Mouse (Mus musculus) midbrain, embryonic 12.5 days (tissue): ENCODE results near the gene Fbxl21. TPM values are rescaled to one million over a fixed set of nuclear protein-coding genes. Genes with fewer than 3 reads are reported as not detected.

Experiments used
- ATAC-seq: fragments of 200-750 bp; cut with Nextera tagmentation; 2 replicates; pipeline ENCODE4 v1.8.0; 2017; ENCODE audit warnings: low read depth, moderate TSS enrichment, moderate library complexity; ENCODE audit not compliant: low FRiP score
- H3K27ac ChIP-seq: fragments of 300-500 bp; sonication (generic); replicated peaks from 2 replicates; pipeline ENCODE4 v1.5.1; 2016; ENCODE audit warnings: mild to moderate bottlenecking
- H3K27me3 ChIP-seq: fragments of 300-500 bp; sonication (generic); 2 replicates; pipeline ENCODE4 v1.6.1; 2016; ENCODE audit warnings: mild to moderate bottlenecking
- H3K36me3 ChIP-seq: fragments of 300-500 bp; sonication (generic); 2 replicates; pipeline ENCODE4 v1.6.1; 2016
- H3K4me1 ChIP-seq: fragments of 300-500 bp; sonication (generic); 2 replicates; pipeline ENCODE4 v1.6.1; 2016
- H3K4me2 ChIP-seq: fragments of 300-500 bp; sonication (generic); replicated peaks from 2 replicates; pipeline ENCODE4 v1.6.1; 2016; ENCODE audit warnings: mild to moderate bottlenecking, moderate library complexity
- H3K4me3 ChIP-seq: fragments of 300-500 bp; sonication (generic); 2 replicates; pipeline ENCODE4 v1.5.1; 2016; ENCODE audit warnings: mild to moderate bottlenecking
- H3K9ac ChIP-seq: fragments of 300-500 bp; sonication (generic); replicated peaks from 2 replicates; pipeline ENCODE4 v1.6.1; 2016; ENCODE audit warnings: mild to moderate bottlenecking, moderate library complexity
- H3K9me3 ChIP-seq: fragments of 300-500 bp; sonication (generic); 2 replicates; pipeline ENCODE4 v1.6.1; 2016; ENCODE audit warnings: mild to moderate bottlenecking
- WGBS: fragments of 180-500 bp; shearing (Covaris S2); methylation state at CpG from one replicate; pipeline ENCODE4 v1.1.7; 2016; 5-methylcytosine and 5-hydroxymethylcytosine counted together
- polyA plus RNA-seq: library from polyadenylated mRNA; unstranded; fragments of >200 nt; fragmentation: Nextera tagmentation; extraction: Ambion mirVana; gene quantifications from 2 replicates; pipeline ENCODE4 v1.2.1, GENCODE M21; 2016

Gene Fbxl21
- polyA plus RNA-seq, 1 experiment from 2014 or later: 2.4 TPM

DNA sequence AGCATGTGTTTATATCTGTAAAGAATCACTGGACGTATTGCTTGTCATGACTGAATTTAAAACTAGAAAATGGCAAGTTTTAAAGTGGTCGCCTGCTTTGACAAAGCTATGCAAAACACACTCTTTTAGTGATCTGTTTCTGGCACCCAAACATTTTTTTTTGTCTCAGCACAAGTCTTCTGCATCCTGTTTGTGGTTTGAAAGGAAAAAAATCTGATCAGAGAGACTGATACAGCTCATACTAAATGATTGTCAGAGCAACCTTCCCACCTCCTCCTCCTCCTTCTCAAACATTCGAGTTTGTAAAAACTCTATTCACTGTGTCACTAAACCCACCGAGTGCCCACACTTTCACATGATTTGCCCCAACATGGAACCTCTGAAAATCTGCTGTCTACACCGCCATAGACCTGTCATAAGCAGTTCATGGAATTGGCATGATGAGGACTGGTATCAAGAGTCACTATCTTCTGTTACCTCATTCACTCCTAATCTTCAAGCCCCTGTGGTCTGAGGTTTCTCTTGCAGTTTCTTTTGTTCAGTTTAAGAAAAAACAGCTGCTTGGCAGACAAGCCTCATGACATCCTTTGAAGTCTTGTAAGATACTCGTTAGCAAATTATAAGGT lies 15.3 kb upstream of the Fbxl21 start:
- Histone ChIP-seq H3K4me3 (no peak overlapping the region), H3K27ac (no peak overlapping the region), H3K36me3 (no peaks in the 10 kb centered on the region), H3K4me2 (no peak overlapping the region), H3K27me3 (no peaks in the 10 kb centered on the region), H3K4me1 (no peaks in the 10 kb centered on the region), H3K9me3 (0 out of 2 replicates have a peak, but pooled peaks cover 4% of the 10 kb centered on the region), H3K9ac (no peak overlapping the region)
- ATAC-seq: no peak
- WGBS: 84% methylated on average over 6 of the region's 6 CpGs

DNA sequence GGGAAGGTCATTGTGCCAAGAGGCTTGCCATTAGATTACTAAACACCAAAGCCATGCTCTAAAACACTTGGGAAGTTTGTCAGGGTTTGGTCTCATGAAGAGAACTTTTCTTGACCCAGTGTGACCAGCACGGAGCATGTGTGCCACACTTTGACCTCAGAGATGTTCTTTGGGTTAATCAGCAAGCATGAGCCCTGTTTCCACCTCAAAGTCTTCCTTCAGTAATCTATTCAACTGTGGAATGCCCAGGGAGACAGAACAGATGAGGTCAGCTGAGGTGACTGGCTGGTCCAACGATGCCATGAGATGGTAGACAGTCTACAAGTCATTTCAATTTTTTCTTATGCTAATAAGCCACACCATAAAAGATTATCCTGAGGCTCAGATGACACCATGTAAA lies 12.5 kb upstream of the Fbxl21 start:
- H3K4me2 ChIP-seq: no peak overlapping the region
- 72% methylated on average over 2 of the region's 2 CpGs for WGBS
- H3K27ac ChIP-seq: no peak overlapping the region
- no peaks in the 10 kb centered on the region for H3K36me3 ChIP-seq
- H3K4me1 ChIP-seq: no peaks in the 10 kb centered on the region
- H3K4me3 ChIP-seq: no peak overlapping the region
- H3K27me3 ChIP-seq: no peaks in the 10 kb centered on the region; the same call in 1 of the 2 replicates
- no peak for ATAC-seq
- 0 out of 2 replicates have a peak, but pooled peaks cover 4% of the 10 kb centered on the region for H3K9me3 ChIP-seq
- no peak overlapping the region for H3K9ac ChIP-seq

GRCm38 (mm10) chr13:56513595-56513994 lies 8.7 kb upstream of the Fbxl21 start:
- Histone ChIP-seq H3K9ac (no peak overlapping the region), H3K27me3 (no peaks in the 10 kb centered on the region; the same call in 1 of the 2 replicates), H3K27ac (no peak overlapping the region), H3K4me2 (no peak overlapping the region), H3K36me3 (no peaks in the 10 kb centered on the region), H3K4me1 (peaks cover 4% of the 10 kb centered on the region), H3K4me3 (no peak overlapping the region), H3K9me3 (no peaks in the 10 kb centered on the region)
- ATAC-seq: no peak

DNA sequence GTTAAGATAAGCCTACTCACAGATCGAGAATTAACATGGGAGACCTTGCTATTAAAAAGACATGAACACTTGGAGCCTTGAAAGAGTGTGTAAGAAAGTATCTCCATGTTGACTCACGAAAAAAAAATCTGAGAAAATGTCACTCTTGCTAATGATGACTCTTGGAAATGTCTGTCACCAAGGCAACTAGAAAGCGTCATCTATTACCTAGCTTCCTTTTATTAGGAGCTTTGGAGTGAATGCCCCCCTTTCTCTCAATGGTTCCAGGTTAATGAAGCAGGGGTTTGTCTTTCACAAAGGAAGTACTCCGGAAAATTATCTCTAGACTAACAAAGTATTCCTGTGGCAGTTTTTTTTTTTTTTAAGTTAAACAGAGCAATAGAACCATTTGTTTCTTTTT lies 6.0 kb upstream of the Fbxl21 start:
- Histone ChIP-seq H3K27me3 (no peaks in the 10 kb centered on the region; the same call in 1 of the 2 replicates), H3K9ac (no peak overlapping the region), H3K4me3 (no peak overlapping the region), H3K27ac (no peak overlapping the region), H3K9me3 (no peaks in the 10 kb centered on the region), H3K36me3 (no peaks in the 10 kb centered on the region), H3K4me1 (peaks cover 4% of the 10 kb centered on the region), H3K4me2 (no peak overlapping the region)
- no peak for ATAC-seq
- WGBS: 54% methylated on average over 4 of the region's 4 CpGs

GRCm38 (mm10) chr13:56516816-56517215 lies 5.5 kb upstream of the Fbxl21 start:
- WGBS: 12% methylated on average over 7 of the region's 7 CpGs

GRCm38 (mm10) chr13:56522821-56523167 lies 522 bp downstream of the Fbxl21 start:
- Histone ChIP-seq H3K27ac (no peak overlapping the region), H3K27me3 (no peaks in the 10 kb centered on the region; the same call in 1 of the 2 replicates), H3K4me2 (peak overlapping the region; percentile 83), H3K9ac (peak overlapping the region; percentile 67), H3K36me3 (no peaks in the 10 kb centered on the region), H3K4me3 (peak overlapping the region; percentile 66), H3K9me3 (no peaks in the 10 kb centered on the region), H3K4me1 (no peaks in the 10 kb centered on the region)
- 0 out of 2 replicates have a peak, but pooled peaks have one; percentile 8 for ATAC-seq
- 5% methylated on average over 8 of the region's 8 CpGs for WGBS

More at GRCm38 (mm10) chr13:56516816-56517215, 5.5 kb upstream of the Fbxl21 start:
- no peak overlapping the region for H3K9ac ChIP-seq
- H3K4me3 ChIP-seq: no peak overlapping the region
- H3K36me3 ChIP-seq: no peaks in the 10 kb centered on the region
- H3K4me2 ChIP-seq: no peak overlapping the region
- H3K9me3 ChIP-seq: no peaks in the 10 kb centered on the region
- no peaks in the 10 kb centered on the region; the same call in 1 of the 2 replicates for H3K27me3 ChIP-seq
- peaks cover 4% of the 10 kb centered on the region for H3K4me1 ChIP-seq
- H3K27ac ChIP-seq: no peak overlapping the region
- ATAC-seq: no peak

GRCm38 (mm10) chr13:56526871-56527270 lies 4.6 kb downstream of the Fbxl21 start:
- no peak overlapping the region for H3K4me3 ChIP-seq
- H3K9me3 ChIP-seq: no peaks in the 10 kb centered on the region
- H3K9ac ChIP-seq: no peak overlapping the region
- 88% methylated on average over 12 of the region's 12 CpGs for WGBS
- no peaks in the 10 kb centered on the region; the same call in 1 of the 2 replicates for H3K27me3 ChIP-seq
- H3K36me3 ChIP-seq: no peaks in the 10 kb centered on the region
- ATAC-seq: no peak
- no peak overlapping the region for H3K27ac ChIP-seq
- H3K4me2 ChIP-seq: no peak overlapping the region
- H3K4me1 ChIP-seq: no peaks in the 10 kb centered on the region

- H3K4me2 ChIP-seq: no peak overlapping the region
- no peak overlapping the region for H3K27ac ChIP-seq
- H3K9ac ChIP-seq: no peak overlapping the region
- no peaks in the 10 kb centered on the region for H3K9me3 ChIP-seq
- no peaks in the 10 kb centered on the region for H3K4me1 ChIP-seq
- H3K27me3 ChIP-seq: no peaks in the 10 kb centered on the region; the same call in 1 of the 2 replicates
- no peak overlapping the region for H3K4me3 ChIP-seq
- 94% methylated on average over 7 of the region's 7 CpGs for WGBS
- no peaks in the 10 kb centered on the region for H3K36me3 ChIP-seq
- no peak for ATAC-seq
Observed at GRCm38 (mm10) chr13:56527846-56528245, 5.6 kb downstream of the Fbxl21 start.

GRCm38 (mm10) chr13:56528281-56528680 lies 6.0 kb downstream of the Fbxl21 start:
- H3K27me3 ChIP-seq: no peaks in the 10 kb centered on the region; the same call in 1 of the 2 replicates
- no peak overlapping the region for H3K4me2 ChIP-seq
- H3K36me3 ChIP-seq: no peaks in the 10 kb centered on the region
- H3K9ac ChIP-seq: no peak overlapping the region
- no peaks in the 10 kb centered on the region for H3K9me3 ChIP-seq
- no peak for ATAC-seq
- H3K4me1 ChIP-seq: no peaks in the 10 kb centered on the region
- H3K4me3 ChIP-seq: no peak overlapping the region
- 88% methylated on average over 11 of the region's 11 CpGs for WGBS
- no peak overlapping the region for H3K27ac ChIP-seq

DNA sequence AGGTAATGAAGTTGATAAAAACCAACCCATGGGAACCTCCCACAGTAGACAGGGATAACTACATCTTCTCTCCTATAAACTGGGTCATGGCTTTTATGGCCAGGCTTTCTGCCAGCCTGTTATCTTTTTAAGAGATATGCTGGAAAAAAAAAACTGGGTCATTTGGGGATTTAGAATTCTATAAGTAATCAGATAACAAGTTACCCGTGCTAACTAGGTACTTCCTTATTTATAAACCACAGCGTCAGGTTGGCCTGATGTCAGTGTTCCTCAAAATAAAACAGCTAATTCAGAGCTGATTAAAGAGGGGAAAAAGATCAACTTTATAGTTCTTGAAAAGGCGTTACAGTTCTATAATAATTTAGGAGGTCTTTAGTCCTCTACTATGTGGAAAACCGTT lies 6.8 kb downstream of the Fbxl21 start:
- no peak for ATAC-seq
- H3K4me2 ChIP-seq: no peak overlapping the region
- WGBS: 87% methylated on average over 4 of the region's 4 CpGs

GRCm38 (mm10) chr13:56529685-56530084 lies 7.4 kb downstream of the Fbxl21 start:
- H3K4me1 ChIP-seq: no peaks in the 10 kb centered on the region
- no peaks in the 10 kb centered on the region for H3K9me3 ChIP-seq
- H3K27ac ChIP-seq: no peak overlapping the region
- no peak for ATAC-seq
- no peak overlapping the region for H3K4me3 ChIP-seq
- 66% methylated on average over 8 of the region's 8 CpGs for WGBS
- H3K9ac ChIP-seq: no peak overlapping the region
- H3K4me2 ChIP-seq: no peak overlapping the region
- H3K36me3 ChIP-seq: no peaks in the 10 kb centered on the region
- H3K27me3 ChIP-seq: no peaks in the 10 kb centered on the region

More for the DNA sequence above, 6.8 kb downstream of the Fbxl21 start:
- no peaks in the 10 kb centered on the region for H3K4me1 ChIP-seq
- H3K36me3 ChIP-seq: no peaks in the 10 kb centered on the region
- no peak overlapping the region for H3K4me3 ChIP-seq
- no peaks in the 10 kb centered on the region for H3K9me3 ChIP-seq
- H3K27me3 ChIP-seq: no peaks in the 10 kb centered on the region
- no peak overlapping the region for H3K9ac ChIP-seq
- H3K27ac ChIP-seq: no peak overlapping the region

DNA sequence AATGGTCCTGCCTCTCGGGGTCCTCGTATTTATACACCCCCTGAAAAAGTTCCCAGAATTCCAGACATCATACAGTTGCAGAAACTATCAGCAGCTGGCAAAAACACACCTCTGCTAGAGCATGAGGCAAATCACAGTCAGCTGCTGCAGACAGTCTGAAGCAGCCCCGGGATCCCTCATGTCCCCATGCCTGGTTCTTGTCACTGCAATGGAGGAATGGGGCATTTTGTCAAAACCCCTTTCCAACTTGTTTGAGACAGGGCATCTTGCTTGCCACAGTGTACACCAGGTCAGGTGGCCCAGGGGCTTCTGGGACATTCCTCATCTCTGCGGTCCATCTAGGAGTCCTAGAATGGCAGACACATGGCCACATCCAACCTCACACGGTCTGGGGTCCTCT lies 12.7 kb downstream of the Fbxl21 start:
- no peak for ATAC-seq
- H3K4me3 ChIP-seq: no peak overlapping the region
- no peak overlapping the region for H3K9ac ChIP-seq
- no peak overlapping the region for H3K4me2 ChIP-seq
- no peaks in the 10 kb centered on the region for H3K4me1 ChIP-seq
- H3K9me3 ChIP-seq: no peaks in the 10 kb centered on the region
- WGBS: 84% methylated on average over 5 of the region's 5 CpGs
- H3K27ac ChIP-seq: no peak overlapping the region
- H3K27me3 ChIP-seq: no peaks in the 10 kb centered on the region
- no peaks in the 10 kb centered on the region for H3K36me3 ChIP-seq

DNA sequence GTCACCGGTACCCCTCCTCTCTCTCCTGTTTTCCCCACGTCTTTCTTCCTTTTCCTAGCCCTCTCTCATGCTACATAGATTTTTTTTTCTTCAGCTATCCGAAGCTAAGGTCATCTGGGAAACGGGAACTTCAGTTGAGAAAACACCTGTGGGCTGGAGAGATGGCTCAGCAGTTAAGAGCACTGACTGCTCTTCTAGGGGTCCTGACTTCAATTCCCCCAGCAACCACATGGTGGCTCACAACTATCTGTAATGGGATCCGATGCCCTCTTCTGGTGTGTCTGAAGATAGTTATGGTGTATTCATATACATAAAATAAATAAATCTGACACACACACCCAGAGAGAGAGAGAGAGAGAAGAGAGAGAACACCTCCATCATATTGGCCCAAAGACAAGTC lies 13.3 kb downstream of the Fbxl21 start:
- H3K9me3 ChIP-seq: no peaks in the 10 kb centered on the region
- no peak overlapping the region for H3K27ac ChIP-seq
- no peaks in the 10 kb centered on the region for H3K4me1 ChIP-seq
- WGBS: 77% methylated on average over 5 of the region's 5 CpGs
- H3K9ac ChIP-seq: no peak overlapping the region
- H3K4me3 ChIP-seq: no peak overlapping the region
- H3K27me3 ChIP-seq: no peaks in the 10 kb centered on the region
- no peak for ATAC-seq
- H3K4me2 ChIP-seq: no peak overlapping the region
- H3K36me3 ChIP-seq: no peaks in the 10 kb centered on the region
